Mouse (Mus musculus) bone marrow macrophage, adult 2 months (primary cell): ENCODE measurements around the gene Luc7l.

Source experiments
- CTCF ChIP-seq: IDR thresholded peaks from 2 replicates; pipeline ENCODE4 v1.5.1; 2012; ENCODE audit warnings: low read depth, mild to moderate bottlenecking, low read length, moderate library complexity
- POLR2A ChIP-seq: IDR thresholded peaks from 2 replicates; pipeline ENCODE4 v1.6.1; 2012; ENCODE audit warnings: mild to moderate bottlenecking, low read depth, low read length, borderline replicate concordance

DNA sequence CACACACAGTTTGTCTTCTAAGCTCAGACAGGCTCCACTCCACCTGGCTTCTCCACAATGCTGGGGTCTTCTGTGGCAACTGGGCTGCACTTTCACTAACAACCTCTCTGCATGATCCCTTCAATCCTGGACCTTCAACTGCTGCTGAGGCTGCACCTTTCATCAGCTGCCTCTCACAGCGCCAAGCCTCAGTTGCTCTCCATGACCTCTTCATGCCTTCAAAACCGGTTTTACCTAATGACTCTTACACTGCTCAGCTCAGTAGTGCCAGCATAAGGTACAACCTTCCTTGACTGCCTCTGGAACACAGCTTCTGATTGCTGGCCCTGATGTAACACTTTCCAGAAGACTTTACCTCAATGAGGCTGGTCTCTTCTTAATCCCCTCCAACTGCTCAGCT is 31.2 kb upstream of the Luc7l start:
- TF ChIP-seq CTCF (no peak), POLR2A (no peak)
